Mouse (Mus musculus): ENCODE measurements around the gene Slc35f3. TPM values are rescaled to one million over a fixed set of nuclear protein-coding genes. Genes with fewer than 3 reads are reported as not detected.

The Slc35f3 gene
- 13.3 and 14.8 TPM in 2 replicates for polyA plus RNA-seq (2015; fragmentation: Nextera tagmentation; extraction: Ambion mirVana)

DNA sequence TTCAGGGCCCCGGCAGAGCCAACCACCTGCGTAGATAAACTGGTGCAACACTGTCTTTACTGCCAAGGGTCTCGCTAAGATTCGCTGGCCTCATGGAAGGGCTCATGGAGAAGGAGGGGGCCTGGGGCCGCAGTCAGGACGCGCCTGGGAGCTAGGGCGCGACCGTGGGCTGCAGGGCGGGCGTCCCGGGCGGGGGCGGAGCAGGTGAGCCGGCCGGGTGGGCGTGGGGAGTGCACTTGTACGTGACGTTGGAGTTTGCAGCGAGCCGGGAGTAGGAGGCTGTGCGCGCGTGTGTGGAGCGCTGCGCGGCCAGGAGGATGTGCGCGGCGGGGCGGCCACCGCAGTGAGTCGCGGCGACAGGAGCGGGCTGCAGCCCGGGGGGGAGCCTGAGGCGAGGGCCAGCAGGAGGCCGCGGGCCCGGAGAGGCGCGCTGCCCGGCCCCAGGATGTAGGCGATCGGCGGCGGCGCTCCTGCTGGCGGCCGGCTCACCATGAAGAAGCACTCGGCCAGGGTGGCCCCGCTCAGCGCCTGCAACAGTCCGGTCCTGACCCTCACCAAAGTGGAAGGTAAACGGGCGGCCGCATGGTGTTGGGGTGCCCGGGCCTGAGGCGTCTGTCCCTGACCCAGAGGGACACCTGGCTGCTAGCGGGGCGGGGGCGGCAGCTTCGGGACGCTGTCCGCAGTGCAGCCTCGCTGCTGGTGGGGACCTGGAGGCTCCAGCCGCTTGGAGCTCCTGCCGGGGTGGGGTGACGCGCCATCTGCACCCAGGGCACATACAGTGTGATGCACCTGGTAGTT lies at the start of gene Slc35f3:
Gene Slc35f3, plus strand, starts transcription at position 263 of the 798 bp plus-strand sequence.

DNA sequence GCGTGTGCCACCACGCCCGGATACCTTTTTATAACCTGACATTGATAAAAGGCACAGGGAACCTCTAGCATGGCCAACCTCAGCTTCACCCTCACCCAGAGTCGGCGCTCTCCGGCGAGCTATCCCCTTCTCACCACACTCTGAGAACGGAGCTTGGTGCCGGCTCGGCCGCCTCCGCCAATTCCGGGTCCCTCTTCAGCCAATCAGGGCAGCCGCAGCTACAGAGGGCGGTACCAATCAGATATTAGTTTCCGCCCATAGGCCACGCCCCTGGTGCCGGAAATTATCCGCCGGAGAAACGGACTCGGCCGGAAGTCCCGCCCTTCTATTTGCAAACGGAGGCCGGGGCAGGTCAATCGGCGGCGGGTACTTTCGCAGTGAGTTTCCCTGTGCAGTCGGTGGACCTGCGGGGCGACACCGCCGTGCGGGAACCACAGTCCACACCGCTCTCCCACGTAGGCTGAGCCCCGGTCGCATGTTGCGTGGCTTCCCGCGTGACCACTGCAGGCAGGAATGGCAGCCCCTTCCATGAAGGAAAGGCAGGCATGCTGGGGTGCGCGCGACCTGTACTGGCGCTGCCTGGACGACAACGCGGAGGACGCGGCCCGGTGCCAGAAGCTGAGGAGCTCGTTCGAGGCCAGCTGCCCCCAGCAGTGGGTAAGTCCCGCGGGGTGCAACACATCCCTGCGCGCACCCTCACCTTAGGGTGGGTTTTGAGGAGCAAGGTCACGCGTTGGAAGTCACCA lies 124.0 kb downstream of the Slc35f3 start, which contains the start of gene Coa6:
Gene Coa6, plus strand, starts transcription at position 342 of the 746 bp plus-strand sequence.

Other genes starting within 250 kb of the Slc35f3 start
- gene Coa6, start 124.0 kb downstream of the Slc35f3 start, polyA plus RNA-seq (2015; fragmentation: Nextera tagmentation; extraction: Ambion mirVana) = 66.8 and 71.8 TPM in 2 replicates
- gene Tarbp1, start 176.5 kb downstream of the Slc35f3 start, polyA plus RNA-seq (2015; fragmentation: Nextera tagmentation; extraction: Ambion mirVana) = 1.3 and 1.4 TPM in 2 replicates